Mouse (Mus musculus) kidney, embryonic 15.5 days (tissue): ENCODE data around the gene Trpm3. TPM values are rescaled to one million over a fixed set of nuclear protein-coding genes. Genes with fewer than 3 reads are reported as not detected.

Experiments
- ATAC-seq: fragments of 200-750 bp; cut with Nextera tagmentation; replicated peaks from 2 replicates; pipeline ENCODE4 v1.8.0; 2017; ENCODE audit warnings: moderate TSS enrichment; ENCODE audit not compliant: low FRiP score
- H3K27ac ChIP-seq: fragments of 300-500 bp; sonication (generic); 2 replicates; pipeline ENCODE4 v1.5.1; 2015; ENCODE audit warnings: mild to moderate bottlenecking, inconsistent platforms
- H3K27me3 ChIP-seq: fragments of 300-500 bp; sonication (generic); 2 replicates; pipeline ENCODE4 v1.6.1; 2015; ENCODE audit warnings: inconsistent platforms
- H3K36me3 ChIP-seq: fragments of 300-500 bp; sonication (generic); 2 replicates; pipeline ENCODE4 v1.6.1; 2015; ENCODE audit warnings: inconsistent platforms
- H3K4me1 ChIP-seq: fragments of 300-500 bp; sonication (generic); 2 replicates; pipeline ENCODE4 v1.6.1; 2015; ENCODE audit warnings: inconsistent platforms
- H3K4me2 ChIP-seq: fragments of 300-500 bp; sonication (generic); 2 replicates; pipeline ENCODE4 v1.6.1; 2015; ENCODE audit warnings: moderate library complexity, mild to moderate bottlenecking, inconsistent platforms
- H3K4me3 ChIP-seq: fragments of 300-500 bp; sonication (generic); replicated peaks from 2 replicates; pipeline ENCODE4 v1.5.1; 2015; ENCODE audit warnings: mild to moderate bottlenecking, inconsistent platforms
- H3K9ac ChIP-seq: fragments of 300-500 bp; sonication (generic); 2 replicates; pipeline ENCODE4 v1.6.1; 2015; ENCODE audit warnings: mild to moderate bottlenecking, inconsistent platforms
- H3K9me3 ChIP-seq: fragments of 300-500 bp; sonication (generic); replicated peaks from 2 replicates; pipeline ENCODE4 v1.6.1; 2016; ENCODE audit warnings: inconsistent platforms
- WGBS: fragments of 180-500 bp; shearing (Covaris S2); methylation state at CpG from one replicate; pipeline ENCODE4 v1.1.7; 2015; ENCODE audit warnings: mixed read lengths; 5-methylcytosine and 5-hydroxymethylcytosine counted together
- polyA plus RNA-seq: library from polyadenylated mRNA; unstranded; fragments of >200 nt; fragmentation: Nextera tagmentation; extraction: Ambion mirVana; gene quantifications from 2 replicates; pipeline ENCODE4 v1.2.1, GENCODE M21; 2015

Gene Trpm3
- polyA plus RNA-seq, 1 experiment from 2014 or later: 3.5 TPM

GRCm38 (mm10) chr19:22993946-22994345 lies 855.1 kb downstream of the Trpm3 start:
- no peak overlapping the region for H3K27ac ChIP-seq
- ATAC-seq: no peak
- no peak overlapping the region for H3K4me2 ChIP-seq
- no peak overlapping the region for H3K4me3 ChIP-seq
- H3K4me1 ChIP-seq: no peaks in the 10 kb centered on the region
- H3K9ac ChIP-seq: no peak overlapping the region
- H3K27me3 ChIP-seq: no peaks in the 10 kb centered on the region
- 80% methylated on average over 4 of the region's 4 CpGs for WGBS
- no peaks in the 10 kb centered on the region for H3K9me3 ChIP-seq
- no peaks in the 10 kb centered on the region for H3K36me3 ChIP-seq

GRCm38 (mm10) chr19:22994531-22994930 lies 855.7 kb downstream of the Trpm3 start:
- H3K9ac ChIP-seq: no peak overlapping the region
- no peak for ATAC-seq
- no peaks in the 10 kb centered on the region for H3K27me3 ChIP-seq
- H3K36me3 ChIP-seq: no peaks in the 10 kb centered on the region
- no peaks in the 10 kb centered on the region for H3K4me1 ChIP-seq
- H3K4me3 ChIP-seq: no peak overlapping the region
- H3K9me3 ChIP-seq: no peaks in the 10 kb centered on the region
- WGBS: 88% methylated on average over 5 of the region's 5 CpGs
- no peak overlapping the region for H3K27ac ChIP-seq
- H3K4me2 ChIP-seq: no peak overlapping the region

- Histone ChIP-seq H3K9me3 (no peaks in the 10 kb centered on the region), H3K9ac (no peak overlapping the region), H3K27me3 (no peaks in the 10 kb centered on the region), H3K4me3 (no peak overlapping the region), H3K36me3 (no peaks in the 10 kb centered on the region), H3K27ac (no peak overlapping the region), H3K4me2 (no peak overlapping the region), H3K4me1 (no peaks in the 10 kb centered on the region)
- no peak for ATAC-seq
- WGBS: 85% methylated on average over 1 of the region's 1 CpGs
These were observed 861.4 kb downstream of the Trpm3 start for GRCm38 (mm10) chr19:23000293-23000692.

- Histone ChIP-seq H3K4me2 (no peak overlapping the region), H3K27me3 (no peaks in the 10 kb centered on the region), H3K9me3 (no peaks in the 10 kb centered on the region), H3K27ac (no peak overlapping the region), H3K36me3 (no peaks in the 10 kb centered on the region), H3K9ac (no peak overlapping the region), H3K4me1 (no peaks in the 10 kb centered on the region), H3K4me3 (no peak overlapping the region)
- 35% methylated on average over 8 of the region's 8 CpGs for WGBS
- ATAC-seq: no peak
These were observed 865.0 kb downstream of the Trpm3 start for GRCm38 (mm10) chr19:23003861-23004260.

- WGBS: 91% methylated on average over 7 of the region's 7 CpGs
- no peak overlapping the region for H3K27ac ChIP-seq
These were observed 867.0 kb downstream of the Trpm3 start for GRCm38 (mm10) chr19:23005851-23006250.

GRCm38 (mm10) chr19:23006517-23007273 lies 867.8 kb downstream of the Trpm3 start:
- Histone ChIP-seq H3K9me3 (no peaks in the 10 kb centered on the region), H3K4me1 (no peaks in the 10 kb centered on the region), H3K27me3 (no peaks in the 10 kb centered on the region), H3K27ac (no peak overlapping the region), H3K9ac (no peak overlapping the region), H3K36me3 (no peaks in the 10 kb centered on the region), H3K4me2 (no peak overlapping the region), H3K4me3 (no peak overlapping the region)
- WGBS: 78% methylated on average over 11 of the region's 11 CpGs
- no peak for ATAC-seq

More at GRCm38 (mm10) chr19:23005851-23006250, 867.0 kb downstream of the Trpm3 start:
- Histone ChIP-seq H3K36me3 (no peaks in the 10 kb centered on the region), H3K4me3 (no peak overlapping the region), H3K9me3 (no peaks in the 10 kb centered on the region), H3K9ac (no peak overlapping the region), H3K4me1 (no peaks in the 10 kb centered on the region), H3K4me2 (no peak overlapping the region), H3K27me3 (no peaks in the 10 kb centered on the region)
- no peak for ATAC-seq

GRCm38 (mm10) chr19:23013695-23014094 lies 874.8 kb downstream of the Trpm3 start:
- Histone ChIP-seq H3K4me2 (no peak overlapping the region), H3K4me1 (no peaks in the 10 kb centered on the region), H3K4me3 (no peak overlapping the region), H3K36me3 (no peaks in the 10 kb centered on the region), H3K27ac (no peak overlapping the region), H3K27me3 (no peaks in the 10 kb centered on the region), H3K9ac (no peak overlapping the region), H3K9me3 (no peaks in the 10 kb centered on the region)
- no peak for ATAC-seq
- 78% methylated on average over 2 of the region's 2 CpGs for WGBS

GRCm38 (mm10) chr19:23015516-23015915 lies 876.7 kb downstream of the Trpm3 start:
- no peak overlapping the region for H3K9ac ChIP-seq
- H3K36me3 ChIP-seq: no peaks in the 10 kb centered on the region
- WGBS: 54% methylated on average over 3 of the region's 3 CpGs
- no peaks in the 10 kb centered on the region for H3K9me3 ChIP-seq
- no peaks in the 10 kb centered on the region for H3K27me3 ChIP-seq
- H3K4me3 ChIP-seq: no peak overlapping the region
- no peaks in the 10 kb centered on the region for H3K4me1 ChIP-seq
- H3K4me2 ChIP-seq: no peak overlapping the region
- no peak for ATAC-seq
- no peak overlapping the region for H3K27ac ChIP-seq

- whole genome bisulfite sequencing: 64% methylated on average over 2 of the region's 2 CpGs
- no peaks in the 10 kb centered on the region for H3K4me1 ChIP-seq
- no peaks in the 10 kb centered on the region for H3K36me3 ChIP-seq
- no peak for ATAC-seq
- H3K4me3 ChIP-seq: no peak overlapping the region
- H3K9ac ChIP-seq: no peak overlapping the region
- no peaks in the 10 kb centered on the region for H3K27me3 ChIP-seq
- H3K27ac ChIP-seq: no peak overlapping the region
- H3K4me2 ChIP-seq: no peak overlapping the region
- no peaks in the 10 kb centered on the region for H3K9me3 ChIP-seq
These were observed 879.4 kb downstream of the Trpm3 start for GRCm38 (mm10) chr19:23018186-23018727.

GRCm38 (mm10) chr19:23022902-23023301 lies 884.1 kb downstream of the Trpm3 start:
- Histone ChIP-seq H3K4me1 (no peaks in the 10 kb centered on the region), H3K36me3 (no peaks in the 10 kb centered on the region), H3K27ac (no peak overlapping the region), H3K9ac (no peak overlapping the region), H3K27me3 (no peaks in the 10 kb centered on the region), H3K4me3 (no peak overlapping the region), H3K4me2 (no peak overlapping the region), H3K9me3 (no peaks in the 10 kb centered on the region)
- WGBS: 90% methylated on average over 6 of the region's 6 CpGs
- no peak for ATAC-seq

GRCm38 (mm10) chr19:23023316-23023960 lies 884.6 kb downstream of the Trpm3 start:
- no peaks in the 10 kb centered on the region for H3K36me3 ChIP-seq
- no peak overlapping the region for H3K27ac ChIP-seq
- no peaks in the 10 kb centered on the region for H3K27me3 ChIP-seq
- no peaks in the 10 kb centered on the region for H3K4me1 ChIP-seq
- H3K9ac ChIP-seq: no peak overlapping the region
- H3K4me3 ChIP-seq: no peak overlapping the region
- H3K4me2 ChIP-seq: no peak overlapping the region
- no peaks in the 10 kb centered on the region for H3K9me3 ChIP-seq
- ATAC-seq: no peak
- WGBS: 85% methylated on average over 7 of the region's 7 CpGs

- Histone ChIP-seq H3K27ac (no peak overlapping the region), H3K4me1 (no peaks in the 10 kb centered on the region), H3K9ac (no peak overlapping the region), H3K4me3 (no peak overlapping the region), H3K9me3 (no peaks in the 10 kb centered on the region), H3K36me3 (no peaks in the 10 kb centered on the region), H3K4me2 (no peak overlapping the region), H3K27me3 (no peaks in the 10 kb centered on the region)
- no peak for ATAC-seq
- 69% methylated on average over 4 of the region's 4 CpGs for WGBS
These were observed 886.0 kb downstream of the Trpm3 start for GRCm38 (mm10) chr19:23024821-23025220.
